15 mouse cellular contexts compared by ENCODE assay signal in genomic region chr1:184872069-184872819, GRCm38 (mm10). TPM values are rescaled to one million over a fixed set of nuclear protein-coding genes. Genes with fewer than 3 reads are reported as not detected.
A peak's percentile ranks its signal among the peaks of the same experiment; 100 is the strongest.
DNase-seq lines count a peak whose midpoint lies in the region; ATAC-seq and TF ChIP-seq lines count a peak whose summit lies in the region.
"Had no signal": no experiment of that assay in that cellular context is flagged by ENCODE, and none has a peak within 500 bp of the region (broad histone marks: within the 10 kb centered on the region; RNA-seq: fewer than 3 reads in every experiment).

No protein-coding gene starts in this region.

- H3K9me3 ChIP-seq in embryonic facial prominence, embryonic 10.5 days: no peaks in the 10 kb centered on the region
- H3K9me3 ChIP-seq in liver, postnatal 0 days (ENCODE audit: low read length): no peaks in the 10 kb centered on the region
- H3K9me3 ChIP-seq: heart, embryonic 15.5 days; hindbrain, embryonic 15.5 days; midbrain, embryonic 15.5 days; neural tube, embryonic 12.5 days had no signal

- TF ChIP-seq EP300 in liver, postnatal 0 days (IDR thresholded peaks at IDR 0.05; ENCODE audit: low read depth): peak; percentile 61

- no peaks in the 10 kb centered on the region for H3K36me3 ChIP-seq in embryonic facial prominence, embryonic 10.5 days (replicated peaks)
- 0 out of 2 replicates have a peak, but pooled peaks cover 6% of the 10 kb centered on the region for H3K36me3 ChIP-seq in liver, postnatal 0 days (replicated peaks; ENCODE audit: insufficient read depth, low read length)
- H3K36me3 ChIP-seq: heart, embryonic 15.5 days; hindbrain, embryonic 15.5 days; midbrain, embryonic 15.5 days; neural tube, embryonic 12.5 days had no signal

- peaks cover 8% of the 10 kb centered on the region for H3K27me3 ChIP-seq in embryonic facial prominence, embryonic 10.5 days (replicated peaks; ENCODE audit: low read depth, poor library complexity, severe bottlenecking)
- no peaks in the 10 kb centered on the region for H3K27me3 ChIP-seq in liver, postnatal 0 days (ENCODE audit: insufficient read depth, low read length)
- H3K27me3 ChIP-seq: heart, embryonic 15.5 days; hindbrain, embryonic 15.5 days; midbrain, embryonic 15.5 days; neural tube, embryonic 12.5 days had no signal

- peaks cover 35% of the 10 kb centered on the region for H3K4me1 ChIP-seq in embryonic facial prominence, embryonic 10.5 days
- peaks cover 19% of the 10 kb centered on the region for H3K4me1 ChIP-seq in liver, postnatal 0 days (ENCODE audit: insufficient read depth)
- H3K4me1 ChIP-seq: neural tube, embryonic 12.5 days had no signal

- no peak overlapping the region; the same call in none of the 2 replicates for H3K9ac ChIP-seq in liver, postnatal 0 days (replicated peaks)
- H3K9ac ChIP-seq: heart, embryonic 15.5 days; hindbrain, embryonic 15.5 days; midbrain, embryonic 15.5 days; neural tube, embryonic 12.5 days had no signal

- peak overlapping the region; percentile 13; the same call in 1 of the 2 replicates for H3K4me2 ChIP-seq in liver, postnatal 0 days (ENCODE audit: low read depth, low read length)
- H3K4me2 ChIP-seq: heart, embryonic 15.5 days; hindbrain, embryonic 15.5 days; midbrain, embryonic 15.5 days; neural tube, embryonic 12.5 days had no signal

- TF ChIP-seq CTCF in liver, postnatal 0 days (IDR thresholded peaks at IDR 0.05; ENCODE audit: low read depth): no peak

- H3K27ac ChIP-seq in embryonic facial prominence, embryonic 10.5 days (replicated peaks): peak overlapping the region; percentile 49; the same call in 1 of the 2 replicates
- peak overlapping the region; percentile 61 for H3K27ac ChIP-seq in liver, postnatal 0 days (ENCODE audit: low read depth)
- H3K27ac ChIP-seq: heart, embryonic 15.5 days; hindbrain, embryonic 15.5 days; midbrain, embryonic 15.5 days; neural tube, embryonic 12.5 days had no signal

- H3K4me3 ChIP-seq in embryonic facial prominence, embryonic 10.5 days: no peak overlapping the region
- no peak overlapping the region for H3K4me3 ChIP-seq in liver, postnatal 0 days (ENCODE audit: low read depth, low read length)
- H3K4me3 ChIP-seq: heart, embryonic 15.5 days; hindbrain, embryonic 15.5 days; midbrain, embryonic 15.5 days; neural tube, embryonic 12.5 days had no signal

- no peak for DNase-seq in embryonic facial prominence, embryonic 10.5 days (ENCODE audit: low spot score)
- DNase-seq in kidney, adult 11 months: peak; percentile 83
- DNase-seq in kidney, postnatal 25 days: peak; percentile 70 to 91
- peak; percentile 61 for DNase-seq in liver, postnatal 0 days
- no peak for DNase-seq in lung, postnatal 14 days
- DNase-seq in lung, postnatal 25 days (ENCODE audit: low spot score): no peak
- no peak for DNase-seq in adrenal gland, postnatal 14 days
- DNase-seq: cerebellum, postnatal 14 days; gastrocnemius, postnatal 10 days; layer of hippocampus, adult 9-11 months had no signal

- WGBS in embryonic facial prominence, embryonic 10.5 days: 81% methylated on average over 7 of the region's 7 CpGs
- WGBS in liver, postnatal 0 days (ENCODE audit: insufficient replicate concordance): 50% methylated on average over 7 of the region's 7 CpGs

- ATAC-seq in liver, postnatal 0 days: peak; percentile 77
- ATAC-seq: midbrain, embryonic 15.5 days had no signal

RNA-seq across cellular contexts. Expression of gene C130074G19Rik, which starts 10.8 kb away (rescaled TPM):
- polyA plus RNA-seq in embryonic facial prominence, embryonic 10.5 days (2016; fragmentation: Nextera tagmentation; extraction: Ambion mirVana): 0.49 and 0.64 TPM in 2 replicates
- polyA plus RNA-seq in liver, postnatal 0 days (2015; fragmentation: Nextera tagmentation; extraction: Ambion mirVana): 5.6 and 6.5 TPM in 2 replicates
- total RNA-seq in adrenal gland, postnatal 14 days (2021): 31.6 and 32.6 TPM in 2 replicates
- total RNA-seq: MEL had no signal

RNA-seq across cellular contexts. Expression of gene Marc2, which starts 26.0 kb away (rescaled TPM):
- polyA plus RNA-seq in embryonic facial prominence, embryonic 10.5 days (2016; fragmentation: Nextera tagmentation; extraction: Ambion mirVana): 78.9 and 82.0 TPM in 2 replicates
- polyA plus RNA-seq in liver, postnatal 0 days (2015; fragmentation: Nextera tagmentation; extraction: Ambion mirVana): 608 and 698 TPM in 2 replicates
- 269 and 327 TPM in 2 replicates for total RNA-seq in adrenal gland, postnatal 14 days (2021)

Comparison
In these comparisons a context has a peak if more than half of its experiments do, and no peak if none do; other contexts are left out.
1. DNase-seq: peak in kidney, adult 11 months (single experiment), kidney, postnatal 25 days (2 of 2) and liver, postnatal 0 days (single experiment); none in embryonic facial prominence, embryonic 10.5 days (single experiment), lung, postnatal 14 days (single experiment), lung, postnatal 25 days (single experiment) and adrenal gland, postnatal 14 days (single experiment).